Mouse (Mus musculus) bone marrow macrophage, adult 2 months (primary cell): ENCODE data around the gene Mindy3.

Experiments used
- CTCF ChIP-seq: IDR thresholded peaks from 2 replicates; pipeline ENCODE4 v1.5.1; 2012; ENCODE audit warnings: low read depth, mild to moderate bottlenecking, low read length, moderate library complexity
- POLR2A ChIP-seq: IDR thresholded peaks from 2 replicates; pipeline ENCODE4 v1.6.1; 2012; ENCODE audit warnings: mild to moderate bottlenecking, low read depth, low read length, borderline replicate concordance

DNA sequence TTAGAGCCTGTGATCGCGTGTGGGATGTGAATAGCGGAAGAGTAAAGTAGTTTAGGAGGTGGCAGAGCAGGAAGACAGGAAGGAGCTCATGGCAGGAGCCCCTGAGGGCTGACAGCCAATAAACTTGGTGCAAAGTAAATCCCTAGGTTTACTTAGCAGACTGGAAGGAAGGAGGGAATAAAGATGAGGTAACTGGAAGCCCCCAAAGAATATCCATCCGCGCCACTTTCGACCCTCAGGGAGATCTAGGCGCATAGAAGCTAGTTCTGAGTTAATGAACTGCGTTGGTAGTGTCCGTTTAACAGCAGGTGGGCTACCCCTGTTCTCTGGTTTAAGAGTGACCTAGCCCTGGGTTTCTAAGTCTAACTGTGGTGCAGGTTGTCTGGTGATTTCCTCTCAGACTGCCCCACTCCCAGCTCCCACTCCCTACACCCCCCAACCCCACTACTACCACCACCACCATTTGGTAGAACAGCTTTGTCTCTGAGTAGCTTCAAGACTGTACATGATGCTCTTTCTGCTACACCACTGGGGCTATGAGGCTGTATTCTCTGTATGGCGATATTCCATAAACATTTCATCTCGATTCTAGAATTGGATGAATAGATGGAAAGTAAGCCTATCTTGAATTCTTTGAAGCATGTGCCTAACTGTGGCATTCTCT is 91.4 kb downstream of the Mindy3 start:
- no peak for TF ChIP-seq POLR2A
- TF ChIP-seq CTCF: no peak
